Mouse (Mus musculus) limb, embryonic 10.5 days (tissue): ENCODE data around the gene Erg. TPM values are rescaled to one million over a fixed set of nuclear protein-coding genes. Genes with fewer than 3 reads are reported as not detected.

Source experiments
- DNase-seq: peaks from one replicate; pipeline ENCODE4 v3.0.0-alpha.2; 2017; ENCODE audit warnings: low spot score
- H3K27ac ChIP-seq: fragments of 300-500 bp; sonication (generic); 2 replicates; pipeline ENCODE4 v1.5.1; 2016; ENCODE audit warnings: mild to moderate bottlenecking
- H3K27me3 ChIP-seq: fragments of 300-500 bp; sonication (generic); 2 replicates; pipeline ENCODE4 v1.6.1; 2016; ENCODE audit warnings: low read depth, mild to moderate bottlenecking; ENCODE audit not compliant: poor library complexity, severe bottlenecking
- H3K36me3 ChIP-seq: fragments of 300-500 bp; sonication (generic); 2 replicates; pipeline ENCODE4 v1.6.1; 2016; ENCODE audit warnings: mild to moderate bottlenecking, moderate library complexity
- H3K4me1 ChIP-seq: fragments of 300-500 bp; sonication (generic); 2 replicates; pipeline ENCODE4 v1.6.1; 2016
- H3K4me3 ChIP-seq: fragments of 300-500 bp; sonication (generic); 2 replicates; pipeline ENCODE4 v1.5.1; 2016; ENCODE audit warnings: mild to moderate bottlenecking, moderate library complexity
- H3K9me3 ChIP-seq: fragments of 300-500 bp; sonication (generic); replicated peaks from 2 replicates; pipeline ENCODE4 v1.6.1; 2016; ENCODE audit warnings: mild to moderate bottlenecking
- WGBS: fragments of 180-500 bp; shearing (Covaris S2); methylation state at CpG from one replicate; pipeline ENCODE4 v1.1.7; 2016; 5-methylcytosine and 5-hydroxymethylcytosine counted together
- polyA plus RNA-seq: library from polyadenylated mRNA; unstranded; fragments of >200 nt; fragmentation: Nextera tagmentation; extraction: Ambion mirVana; gene quantifications from 2 replicates; pipeline ENCODE4 v1.2.1, GENCODE M21; 2016

Gene Erg
- polyA plus RNA-seq, 1 experiment from 2014 or later: 6.1 TPM

DNA sequence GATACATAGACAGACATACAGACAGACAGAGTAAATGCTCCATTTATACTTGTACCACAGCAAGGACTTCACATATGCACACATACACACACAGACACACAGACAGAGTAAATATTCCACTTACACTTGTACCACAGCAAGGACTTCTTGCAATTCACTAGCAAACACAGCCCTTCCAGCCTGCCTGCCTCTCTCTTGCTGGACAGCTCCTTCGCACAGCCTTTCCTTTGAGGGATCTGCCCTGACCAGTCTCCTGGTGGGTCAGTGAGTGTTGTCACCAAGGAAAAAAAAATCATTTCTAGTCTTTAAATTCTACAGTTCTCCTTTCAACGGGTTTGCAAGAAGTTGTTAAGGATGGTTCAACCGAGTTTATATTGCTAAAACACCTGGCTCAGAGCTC lies 92.3 kb downstream of the Erg start:
- no peak for DNase-seq
- 58% methylated on average over 3 of the region's 3 CpGs for WGBS
- H3K4me3 ChIP-seq: no peak overlapping the region
- no peak overlapping the region for H3K27ac ChIP-seq
- peaks cover 51% of the 10 kb centered on the region for H3K4me1 ChIP-seq
- no peaks in the 10 kb centered on the region for H3K36me3 ChIP-seq
- no peaks in the 10 kb centered on the region for H3K9me3 ChIP-seq
- H3K27me3 ChIP-seq: no peaks in the 10 kb centered on the region

GRCm38 (mm10) chr16:95493336-95493735 lies 93.1 kb downstream of the Erg start:
- Histone ChIP-seq H3K36me3 (no peaks in the 10 kb centered on the region), H3K4me3 (no peak overlapping the region), H3K9me3 (no peaks in the 10 kb centered on the region), H3K27ac (peak overlapping the region; percentile 47; the same call in 1 of the 2 replicates), H3K27me3 (no peaks in the 10 kb centered on the region), H3K4me1 (peaks cover 53% of the 10 kb centered on the region)
- 36% methylated on average over 8 of the region's 8 CpGs for WGBS
- no peak for DNase-seq

DNA sequence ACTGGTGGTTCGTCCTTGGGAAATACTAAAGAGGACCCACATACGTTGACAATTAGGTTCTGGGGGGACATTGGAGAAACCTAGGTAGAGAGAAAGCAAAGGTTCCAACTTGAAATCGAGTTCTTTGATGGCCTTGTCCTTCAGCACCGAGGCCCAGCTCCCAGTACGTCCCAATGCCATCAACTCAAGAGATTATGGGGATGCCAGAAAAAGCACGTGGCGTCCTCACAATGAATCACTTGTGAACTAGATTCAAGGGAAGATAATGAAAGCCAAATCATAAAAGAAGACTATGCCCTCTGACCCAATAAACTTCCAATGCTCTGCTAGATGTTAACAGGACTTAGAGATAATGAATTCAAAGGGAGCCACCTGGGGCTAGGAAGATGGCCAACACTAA lies 94.2 kb downstream of the Erg start:
- no peak for DNase-seq
- 91% methylated on average over 7 of the region's 7 CpGs for WGBS
- H3K27ac ChIP-seq: no peak overlapping the region
- H3K36me3 ChIP-seq: no peaks in the 10 kb centered on the region
- peaks cover 53% of the 10 kb centered on the region for H3K4me1 ChIP-seq
- no peaks in the 10 kb centered on the region for H3K9me3 ChIP-seq
- H3K4me3 ChIP-seq: no peak overlapping the region
- no peaks in the 10 kb centered on the region for H3K27me3 ChIP-seq

DNA sequence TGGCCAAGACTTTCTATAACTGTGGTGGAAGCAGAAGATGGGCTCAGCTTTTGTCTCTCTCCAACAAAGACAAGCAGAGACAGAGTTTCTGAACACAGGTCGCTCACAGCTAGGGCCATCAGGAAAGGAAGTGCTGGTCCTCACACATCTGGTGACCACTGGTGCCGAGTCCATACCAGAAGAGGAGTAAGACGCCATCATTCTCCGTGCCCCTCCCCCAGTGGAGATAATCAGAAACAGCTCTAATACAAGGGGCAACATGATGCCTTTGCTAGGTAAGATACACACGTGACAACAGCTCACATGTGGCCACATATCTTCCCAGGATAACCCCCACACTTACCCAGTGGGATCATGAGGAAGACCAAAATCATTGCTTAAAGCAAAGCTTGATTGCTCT lies 96.0 kb downstream of the Erg start:
- Histone ChIP-seq H3K4me1 (peaks cover 53% of the 10 kb centered on the region), H3K9me3 (no peaks in the 10 kb centered on the region), H3K27ac (peak overlapping the region; percentile 75), H3K36me3 (no peaks in the 10 kb centered on the region), H3K4me3 (no peak overlapping the region), H3K27me3 (no peaks in the 10 kb centered on the region)
- 33% methylated on average over 5 of the region's 5 CpGs for WGBS
- peak; percentile 46 for DNase-seq

DNA sequence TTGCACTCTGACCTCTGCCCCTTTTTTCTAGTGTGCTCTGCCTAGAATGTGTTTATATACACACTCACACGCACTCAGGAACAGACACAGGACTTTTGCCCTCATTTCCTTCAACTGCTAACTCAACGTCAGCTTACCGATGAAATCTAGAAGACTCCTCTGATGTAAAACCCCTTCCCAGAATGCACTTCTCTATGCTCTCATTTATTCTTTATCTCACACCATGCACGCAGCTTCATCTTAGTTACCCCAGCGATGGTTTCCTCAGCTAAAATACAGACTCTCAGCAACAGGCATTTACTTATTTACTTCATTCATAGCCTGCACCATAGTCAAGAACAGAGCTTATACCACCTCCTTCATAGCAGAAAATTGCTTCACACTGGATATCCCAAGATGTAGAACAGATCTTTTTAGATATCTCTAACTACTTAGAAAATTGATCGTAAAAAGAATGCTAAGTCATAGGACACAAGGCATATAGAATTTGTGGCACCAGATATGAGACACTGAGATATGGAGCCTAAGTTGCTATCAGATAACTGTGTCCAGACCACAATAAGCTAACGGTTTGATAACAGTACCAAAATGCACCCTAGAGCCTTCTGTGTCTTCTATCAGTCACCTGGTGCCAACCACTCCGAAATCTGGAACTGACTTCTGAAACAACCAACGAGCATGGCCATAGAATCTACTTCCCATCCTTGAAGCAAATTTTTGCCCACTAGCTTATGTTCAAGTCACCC lies 98.6 kb downstream of the Erg start:
- Histone ChIP-seq H3K4me1 (peaks cover 39% of the 10 kb centered on the region), H3K27ac (no peak overlapping the region), H3K36me3 (no peaks in the 10 kb centered on the region), H3K4me3 (no peak overlapping the region), H3K9me3 (no peaks in the 10 kb centered on the region), H3K27me3 (no peaks in the 10 kb centered on the region)
- 84% methylated on average over 9 of the region's 9 CpGs for WGBS
- DNase-seq: no peak

DNA sequence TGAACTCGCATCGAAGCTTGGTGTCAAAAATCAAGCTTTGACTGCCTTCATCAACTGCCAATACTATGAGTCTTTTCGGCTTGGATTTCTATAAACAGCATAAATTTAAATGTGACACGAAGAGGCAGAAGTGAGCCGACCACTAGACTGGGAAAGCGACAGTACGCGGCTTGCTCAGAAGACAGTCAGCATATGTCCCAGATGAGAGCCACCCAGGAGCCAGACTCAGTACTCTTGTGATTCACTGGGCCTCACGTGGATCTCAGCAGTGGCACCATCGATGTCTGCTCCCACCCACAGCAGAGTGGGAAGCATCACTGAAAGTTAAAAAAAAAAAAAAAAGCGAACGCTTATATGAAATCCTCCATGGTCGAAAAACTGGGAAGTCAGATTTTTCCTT lies 105.2 kb downstream of the Erg start:
- H3K4me1 ChIP-seq: peaks cover 5% of the 10 kb centered on the region; the same call in 1 of the 2 replicates
- no peak overlapping the region for H3K27ac ChIP-seq
- no peaks in the 10 kb centered on the region for H3K27me3 ChIP-seq
- H3K4me3 ChIP-seq: no peak overlapping the region
- DNase-seq: no peak
- H3K9me3 ChIP-seq: no peaks in the 10 kb centered on the region
- H3K36me3 ChIP-seq: no peaks in the 10 kb centered on the region
- WGBS: 95% methylated on average over 13 of the region's 13 CpGs

DNA sequence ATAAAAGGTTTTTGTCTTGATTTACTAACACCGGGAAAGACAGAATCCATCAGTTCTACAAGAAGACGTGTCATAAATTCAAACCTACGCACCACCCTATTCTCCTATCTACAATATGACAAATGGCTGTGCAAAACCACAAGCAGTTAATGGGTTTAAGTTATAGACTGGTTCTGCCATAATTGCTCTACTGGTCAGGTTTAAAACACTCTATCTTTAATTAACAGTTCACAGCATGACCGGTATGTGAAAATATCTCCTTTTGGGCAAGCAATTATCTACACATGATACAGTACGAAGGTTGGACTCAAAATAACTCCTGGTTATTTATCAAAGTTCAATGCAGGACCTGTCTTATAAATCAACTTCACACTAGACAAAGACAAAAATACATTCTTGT lies 107.8 kb downstream of the Erg start:
- H3K4me1 ChIP-seq: peaks cover 5% of the 10 kb centered on the region; the same call in 1 of the 2 replicates
- H3K36me3 ChIP-seq: no peaks in the 10 kb centered on the region
- H3K4me3 ChIP-seq: no peak overlapping the region
- H3K27me3 ChIP-seq: no peaks in the 10 kb centered on the region
- DNase-seq: no peak
- 84% methylated on average over 5 of the region's 5 CpGs for whole genome bisulfite sequencing
- no peaks in the 10 kb centered on the region for H3K9me3 ChIP-seq
- no peak overlapping the region for H3K27ac ChIP-seq

- peaks cover 11% of the 10 kb centered on the region for H3K4me1 ChIP-seq
- H3K9me3 ChIP-seq: no peaks in the 10 kb centered on the region
- DNase-seq: no peak
- WGBS: 93% methylated on average over 3 of the region's 3 CpGs
- H3K36me3 ChIP-seq: no peaks in the 10 kb centered on the region
- H3K27me3 ChIP-seq: no peaks in the 10 kb centered on the region
- no peak overlapping the region for H3K27ac ChIP-seq
- H3K4me3 ChIP-seq: no peak overlapping the region
Measured at GRCm38 (mm10) chr16:95475041-95475440, 111.4 kb downstream of the Erg start.

- H3K4me3 ChIP-seq: no peak overlapping the region
- H3K36me3 ChIP-seq: no peaks in the 10 kb centered on the region
- H3K27ac ChIP-seq: no peak overlapping the region
- H3K9me3 ChIP-seq: no peaks in the 10 kb centered on the region
- H3K27me3 ChIP-seq: no peaks in the 10 kb centered on the region
- WGBS: 93% methylated on average over 3 of the region's 3 CpGs
- DNase-seq: no peak
- peaks cover 20% of the 10 kb centered on the region for H3K4me1 ChIP-seq
Measured at GRCm38 (mm10) chr16:95473946-95474345, 112.4 kb downstream of the Erg start.

DNA sequence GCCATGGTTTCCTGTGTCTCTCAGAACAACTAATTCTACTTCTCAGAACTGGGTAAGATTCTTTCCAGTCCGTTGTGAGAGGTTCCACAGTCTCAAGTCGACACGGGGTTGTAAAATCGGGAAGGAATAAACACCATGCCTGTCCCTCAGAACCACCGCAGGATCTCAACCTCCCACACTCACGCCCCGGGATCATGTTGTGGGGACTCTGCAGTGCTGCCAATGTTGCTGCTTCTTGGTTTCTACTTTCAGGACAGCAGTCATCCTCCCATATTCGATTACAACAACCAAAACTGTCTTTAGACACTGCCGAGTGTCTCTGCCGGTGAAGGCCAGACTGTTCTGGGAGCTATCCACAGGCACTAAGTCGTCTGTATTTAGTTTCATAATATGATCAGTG lies 113.6 kb downstream of the Erg start:
- no peaks in the 10 kb centered on the region for H3K36me3 ChIP-seq
- peak overlapping the region; percentile 56 for H3K27ac ChIP-seq
- WGBS: 88% methylated on average over 11 of the region's 11 CpGs
- no peaks in the 10 kb centered on the region for H3K27me3 ChIP-seq
- no peak overlapping the region for H3K4me3 ChIP-seq
- H3K9me3 ChIP-seq: no peaks in the 10 kb centered on the region
- DNase-seq: no peak
- peaks cover 31% of the 10 kb centered on the region for H3K4me1 ChIP-seq

DNA sequence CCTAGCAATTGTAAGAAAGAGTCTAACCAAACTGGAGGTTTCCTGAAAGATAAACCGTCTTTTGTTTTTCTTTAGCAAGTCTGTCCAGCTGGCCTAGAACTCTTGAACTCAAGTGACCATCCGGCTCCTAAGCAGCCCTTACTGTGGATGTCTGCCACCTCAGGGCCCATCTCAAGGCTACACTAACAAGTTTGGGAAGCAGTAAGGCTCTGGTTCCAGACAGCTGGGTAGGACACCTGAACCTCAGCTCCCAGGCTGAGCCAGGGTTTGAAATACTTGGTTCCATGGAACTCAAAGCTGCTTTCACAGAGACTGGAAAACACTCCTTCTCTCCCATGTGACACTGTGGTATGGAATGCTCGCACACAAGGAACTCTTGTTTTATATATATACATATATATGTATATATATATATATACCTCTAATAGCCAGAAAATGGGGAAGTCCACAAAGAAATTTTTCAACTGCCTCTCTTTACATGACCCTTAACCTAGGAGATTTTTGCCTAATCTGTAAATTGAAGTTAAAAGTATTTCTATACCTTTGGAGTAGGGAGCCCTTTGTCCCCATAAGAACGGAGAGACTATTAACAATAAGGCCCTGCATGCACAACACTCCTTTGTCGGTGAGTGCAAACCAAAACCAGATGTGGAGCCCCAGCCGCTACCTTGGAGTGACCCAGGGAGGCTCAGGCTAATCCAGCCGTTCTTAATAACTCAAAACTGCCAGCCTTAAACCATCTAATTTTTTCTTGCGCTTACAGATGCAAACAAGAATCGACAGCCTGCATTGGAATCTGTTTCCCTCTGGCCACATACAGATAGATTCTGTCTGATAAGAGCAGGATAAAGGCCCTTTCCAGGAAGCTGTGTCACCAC lies 116.9 kb downstream of the Erg start:
- Histone ChIP-seq H3K27me3 (no peaks in the 10 kb centered on the region), H3K9me3 (no peaks in the 10 kb centered on the region), H3K4me3 (0 out of 2 replicates have a peak overlapping the region, but pooled peaks have one; percentile 3), H3K36me3 (no peaks in the 10 kb centered on the region), H3K27ac (peak overlapping the region; percentile 86), H3K4me1 (peaks cover 42% of the 10 kb centered on the region)
- peak; percentile 88 for DNase-seq
- 27% methylated on average over 9 of the region's 9 CpGs for WGBS

GRCm38 (mm10) chr16:95467893-95468292 lies 118.5 kb downstream of the Erg start:
- Histone ChIP-seq H3K27me3 (no peaks in the 10 kb centered on the region), H3K9me3 (no peaks in the 10 kb centered on the region), H3K27ac (peak overlapping the region; percentile 86), H3K4me1 (peaks cover 43% of the 10 kb centered on the region), H3K36me3 (no peaks in the 10 kb centered on the region), H3K4me3 (no peak overlapping the region)
- DNase-seq: no peak
- WGBS: 99% methylated on average over 2 of the region's 2 CpGs

GRCm38 (mm10) chr16:95466548-95466947 lies 119.8 kb downstream of the Erg start:
- 90% methylated on average over 1 of the region's 1 CpGs for WGBS

More at GRCm38 (mm10) chr16:95466548-95466947, 119.8 kb downstream of the Erg start:
- Histone ChIP-seq H3K9me3 (no peaks in the 10 kb centered on the region), H3K36me3 (no peaks in the 10 kb centered on the region), H3K4me3 (no peak overlapping the region), H3K4me1 (peaks cover 53% of the 10 kb centered on the region), H3K27me3 (no peaks in the 10 kb centered on the region), H3K27ac (no peak overlapping the region)
- peak; percentile 49 for DNase-seq
